8 mouse cellular contexts compared by ENCODE assay signal in genomic region chr8:105661167-105661566, GRCm38 (mm10). TPM values are rescaled to one million over a fixed set of nuclear protein-coding genes. Genes with fewer than 3 reads are reported as not detected.
DNase-seq lines count a peak whose midpoint lies in the region; ATAC-seq and TF ChIP-seq lines count a peak whose summit lies in the region.
"Had no signal": no experiment of that assay in that cellular context is flagged by ENCODE, and none has a peak within 500 bp of the region (broad histone marks: within the 10 kb centered on the region; RNA-seq: fewer than 3 reads in every experiment).

No protein-coding gene starts in this region.

- TF ChIP-seq POLR2A in kidney, adult 2 months (IDR thresholded peaks at IDR 0.05; ENCODE audit: low read depth, low read length): no peak

- H3K4me1 ChIP-seq in kidney, adult 2 months (ENCODE audit: control insufficient read depth, insufficient read depth, low read length): no peaks in the 10 kb centered on the region
- H3K4me1 ChIP-seq in lung, postnatal 0 days (ENCODE audit: insufficient read depth, low read depth, low read length): no peaks in the 10 kb centered on the region

- CTCF ChIA-PET in Patski (lab: Charles Lee): interaction anchor here (1.0 to 3.0 kb wide), 7 partner anchors 10 to 397 kb away, joined by 3 to 23 read pairs (median 10); partner anchors contain the start of genes Agrp and Nfatc3

- TF ChIP-seq CTCF in kidney, adult 2 months (conservative IDR thresholded peaks at IDR 0.05; ENCODE audit: insufficient read depth, insufficient read length, low read depth, low read length): peak; percentile 33; the same call in 1 of the 2 replicates
- TF ChIP-seq CTCF in Patski (IDR thresholded peaks at IDR 0.05): peak; percentile 65
- peak; percentile 73 for TF ChIP-seq CTCF in lung, postnatal 0 days (IDR thresholded peaks at IDR 0.05)

- H3K4me3 ChIP-seq in kidney, adult 2 months (ENCODE audit: insufficient read depth, low read depth, low read length): no peak overlapping the region
- no peak overlapping the region for H3K4me3 ChIP-seq in lung, postnatal 0 days (ENCODE audit: low read depth, low read length)

- POLR2A ChIA-PET in Patski (lab: Charles Lee): interaction anchor here (1.2 kb wide), 1 partner anchor 9 kb away, joined by 3 read pairs; no protein-coding TSS in a partner anchor

- ATAC-seq in Patski: no peak
- peak; percentile 62 for ATAC-seq in lung, postnatal 0 days
- no peak; the same call in 1 of the 2 replicates for ATAC-seq in erythroid progenitor cell, adult 5-6 weeks (replicated peaks; ENCODE audit: low FRiP score, poor library complexity, severe bottlenecking)

- no peak overlapping the region for H3K27ac ChIP-seq in kidney, adult 2 months (ENCODE audit: insufficient read depth, low read depth, low read length)
- no peak overlapping the region for H3K27ac ChIP-seq in lung, postnatal 0 days (ENCODE audit: low read length)
- H3K27ac ChIP-seq: macrophage had no signal

- no peak overlapping the region for H3K9ac ChIP-seq in lung, postnatal 0 days (replicated peaks; ENCODE audit: low read depth)

- no peak overlapping the region for H3K4me2 ChIP-seq in lung, postnatal 0 days (replicated peaks; ENCODE audit: low read depth, low read length)

- 58% methylated on average over 3 of the region's 3 CpGs for WGBS in kidney, adult 2 months
- 63% methylated on average over 3 of the region's 3 CpGs for WGBS in lung, postnatal 0 days

- no peaks in the 10 kb centered on the region; the same call in 1 of the 2 replicates for H3K36me3 ChIP-seq in kidney, adult 2 months (ENCODE audit: control insufficient read depth, insufficient read depth, low read length)
- H3K36me3 ChIP-seq in lung, postnatal 0 days (ENCODE audit: insufficient read depth, low read length): peaks cover 21% of the 10 kb centered on the region; the same call in 1 of the 2 replicates

- in situ Hi-C loops in Patski (cut with MboI; ENCODE audit: low pct_unique_long_range_greater_than_20kb): no loop called here

- no peaks in the 10 kb centered on the region for H3K27me3 ChIP-seq in kidney, adult 2 months (replicated peaks; ENCODE audit: control insufficient read depth, insufficient read depth, low read length)
- no peaks in the 10 kb centered on the region for H3K27me3 ChIP-seq in Patski
- no peaks in the 10 kb centered on the region for H3K27me3 ChIP-seq in lung, postnatal 0 days (replicated peaks; ENCODE audit: insufficient read depth, low read length)

- no peak for TF ChIP-seq EP300 in lung, postnatal 0 days (IDR thresholded peaks at IDR 0.05)

- H3K9me3 ChIP-seq in lung, postnatal 0 days (ENCODE audit: low read length): no peaks in the 10 kb centered on the region

- peak; percentile 50 for DNase-seq in kidney, adult 2 months
- DNase-seq in kidney, adult 18-20 months: no peak
- peak; percentile 35 to 55 for DNase-seq in CD8-positive naive resting alpha-beta T cell, adult 2 months (ENCODE audit: low read depth in 2 of 2, low spot score in 2 of 2)
- DNase-seq in Patski (ENCODE audit: low read depth, low spot score): no peak
- DNase-seq in lung, postnatal 0 days (ENCODE audit: low spot score): peak; percentile 81
- no peak for DNase-seq in layer of hippocampus, adult 18-20 months (ENCODE audit: low spot score in 2 of 2)

RNA-seq across cellular contexts. Expression of gene Agrp, which starts 24.0 kb away (rescaled TPM):
- 0.13 and 0.31 TPM in 2 replicates for polyA plus RNA-seq in kidney, adult 2 months (2012; rRNA removed)
- polyA plus RNA-seq in Patski (2021): 0.30 TPM
- polyA plus RNA-seq in lung, postnatal 0 days (2015; fragmentation: Nextera tagmentation; extraction: Ambion mirVana): 0.44 and 0.75 TPM in 2 replicates
- total RNA-seq in erythroid progenitor cell, adult 5-6 weeks (2015; ENCODE audit: low replicate concordance): not detected in 2 replicates
- not detected in 2 replicates for total RNA-seq in erythroid progenitor cell, adult 5-6 weeks (2017; ENCODE audit: low replicate concordance)
- not detected for total RNA-seq in layer of hippocampus, adult 18-20 months (2021)
- polyA plus RNA-seq: macrophage had no signal

RNA-seq across cellular contexts. Expression of gene Ctcf, which starts 24.8 kb away (rescaled TPM):
- polyA plus RNA-seq in kidney, adult 2 months (2012; rRNA removed): 13.3 and 16.7 TPM in 2 replicates
- 62.5 TPM for polyA plus RNA-seq in Patski (2021)
- polyA plus RNA-seq in lung, postnatal 0 days (2015; fragmentation: Nextera tagmentation; extraction: Ambion mirVana): 71.3 and 73.6 TPM in 2 replicates
- 154 and 195 TPM in 2 replicates for total RNA-seq in erythroid progenitor cell, adult 5-6 weeks (2015; ENCODE audit: low replicate concordance)
- 314 and 346 TPM in 2 replicates for total RNA-seq in erythroid progenitor cell, adult 5-6 weeks (2017; ENCODE audit: low replicate concordance)
- total RNA-seq in layer of hippocampus, adult 18-20 months (2021): 10 to 100 TPM; 80.7 to 84.5 TPM

RNA-seq across cellular contexts. Expression of gene Carmil2, which starts 24.9 kb away (rescaled TPM):
- polyA plus RNA-seq in kidney, adult 2 months (2012; rRNA removed): 0.88 and 2.7 TPM in 2 replicates
- polyA plus RNA-seq in Patski (2021): 0.44 TPM
- 0.26 and 0.35 TPM in 2 replicates for polyA plus RNA-seq in lung, postnatal 0 days (2015; fragmentation: Nextera tagmentation; extraction: Ambion mirVana)
- 4.7 and 5.4 TPM in 2 replicates for total RNA-seq in erythroid progenitor cell, adult 5-6 weeks (2015; ENCODE audit: low replicate concordance)
- total RNA-seq in erythroid progenitor cell, adult 5-6 weeks (2017; ENCODE audit: low replicate concordance): 4.2 and 7.0 TPM in 2 replicates
- 10 to 100 TPM; 78.4 to 80.3 TPM for total RNA-seq in layer of hippocampus, adult 18-20 months (2021)
- polyA plus RNA-seq: macrophage had no signal

RNA-seq across cellular contexts. Expression of gene Acd, which starts 39.7 kb away (rescaled TPM):
- 39.9 and 44.4 TPM in 2 replicates for polyA plus RNA-seq in kidney, adult 2 months (2012; rRNA removed)
- 39.2 TPM for polyA plus RNA-seq in Patski (2021)
- 40.5 and 45.8 TPM in 2 replicates for polyA plus RNA-seq in lung, postnatal 0 days (2015; fragmentation: Nextera tagmentation; extraction: Ambion mirVana)
- total RNA-seq in erythroid progenitor cell, adult 5-6 weeks (2015; ENCODE audit: low replicate concordance): 10.9 and 22.0 TPM in 2 replicates
- 1.7 and 9.7 TPM in 2 replicates for total RNA-seq in erythroid progenitor cell, adult 5-6 weeks (2017; ENCODE audit: low replicate concordance)
- total RNA-seq in layer of hippocampus, adult 18-20 months (2021): 10 to 100 TPM; 46.1 to 47.4 TPM

RNA-seq across cellular contexts. Expression of gene Pard6a, which starts 39.8 kb away (rescaled TPM):
- 18.7 and 20.8 TPM in 2 replicates for polyA plus RNA-seq in kidney, adult 2 months (2012; rRNA removed)
- polyA plus RNA-seq in Patski (2021): 23.3 TPM
- 14.8 and 16.6 TPM in 2 replicates for polyA plus RNA-seq in lung, postnatal 0 days (2015; fragmentation: Nextera tagmentation; extraction: Ambion mirVana)
- 1.7 and 3.6 TPM in 2 replicates for total RNA-seq in erythroid progenitor cell, adult 5-6 weeks (2015; ENCODE audit: low replicate concordance)
- 2.7 TPM in 1 of 2 replicates, not detected in the other for total RNA-seq in erythroid progenitor cell, adult 5-6 weeks (2017; ENCODE audit: low replicate concordance)
- 10 to 100 TPM; 34.0 to 34.7 TPM for total RNA-seq in layer of hippocampus, adult 18-20 months (2021)

Comparison
In these comparisons a context has a peak if more than half of its experiments do, and no peak if none do; other contexts are left out.
1. DNase-seq: peak in kidney, adult 2 months (single experiment), CD8-positive naive resting alpha-beta T cell, adult 2 months (2 of 2) and lung, postnatal 0 days (single experiment); none in kidney, adult 18-20 months (single experiment), Patski (single experiment) and layer of hippocampus, adult 18-20 months (0 of 2).
2. Peak in every context shown above with its lines, with median percentiles within 50 percentile points of each other: CTCF ChIP-seq.